Mouse (Mus musculus) ES-Bruce4 (cell line): ENCODE data around the gene Mus81.

Experiments used
- CTCF ChIP-seq: IDR thresholded peaks from one replicate; pipeline ENCODE4 v1.8.1; 2011; ENCODE audit warnings: low read depth, low read length
- EP300 ChIP-seq: IDR thresholded peaks from 2 replicates; pipeline ENCODE4 v1.6.1; 2011; ENCODE audit warnings: low read depth, low read length; ENCODE audit not compliant: insufficient read depth
- POLR2A ChIP-seq: IDR thresholded peaks from one replicate; pipeline ENCODE4 v1.8.1; 2011; ENCODE audit warnings: low read length; ENCODE audit not compliant: insufficient read depth

DNA sequence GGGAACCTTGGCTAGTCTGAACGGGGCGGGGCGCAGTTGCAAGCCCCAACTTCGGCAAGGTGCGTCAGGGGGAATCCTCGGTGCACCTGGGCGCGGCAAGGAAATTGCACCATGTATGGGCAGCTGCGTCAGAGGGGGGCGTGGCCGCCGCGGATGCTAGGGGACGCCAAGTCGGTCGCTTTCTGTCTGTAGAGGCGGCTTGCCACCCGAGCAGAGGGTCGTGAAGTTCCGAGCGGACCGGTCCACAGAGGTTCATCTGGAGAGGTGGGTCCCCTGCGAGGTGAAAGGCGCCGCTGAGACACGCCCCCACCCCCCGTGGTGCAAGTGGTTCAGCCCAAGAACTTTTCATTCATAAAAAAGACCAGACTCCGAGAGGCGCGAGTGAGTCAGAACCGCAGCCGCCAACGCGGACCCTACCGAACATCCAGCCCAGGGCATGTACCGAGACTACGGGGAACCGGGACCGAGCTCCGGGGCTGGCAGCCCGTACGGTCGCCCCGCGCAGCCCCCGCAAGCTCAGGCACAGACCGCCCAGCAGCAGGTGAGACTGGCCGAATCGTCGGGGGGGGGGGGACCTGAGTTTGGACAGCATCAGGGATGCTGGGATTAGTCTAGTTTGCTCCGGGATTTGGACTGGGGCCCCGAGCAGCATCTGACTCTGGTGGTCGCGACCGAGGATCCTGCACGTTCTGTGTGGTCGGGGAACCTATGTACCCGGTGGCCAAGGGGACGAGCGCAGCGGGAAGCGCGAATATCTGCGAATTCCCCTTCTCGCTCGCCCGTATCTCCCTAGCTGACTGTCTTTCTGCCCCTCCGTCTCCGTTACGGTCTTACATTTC lies 40.5 kb downstream of the Mus81 start, which contains the start of gene Fosl1:
- TF ChIP-seq POLR2A (no peak), CTCF (no peak), EP300 (no peak)
